Mouse (Mus musculus): ENCODE results near the gene Klrg1. TPM values are rescaled to one million over a fixed set of nuclear protein-coding genes. Genes with fewer than 3 reads are reported as not detected.

Klrg1 gene
- polyA plus RNA-seq, 1 experiment from 2014 or later, result 1.0 TPM

DNA sequence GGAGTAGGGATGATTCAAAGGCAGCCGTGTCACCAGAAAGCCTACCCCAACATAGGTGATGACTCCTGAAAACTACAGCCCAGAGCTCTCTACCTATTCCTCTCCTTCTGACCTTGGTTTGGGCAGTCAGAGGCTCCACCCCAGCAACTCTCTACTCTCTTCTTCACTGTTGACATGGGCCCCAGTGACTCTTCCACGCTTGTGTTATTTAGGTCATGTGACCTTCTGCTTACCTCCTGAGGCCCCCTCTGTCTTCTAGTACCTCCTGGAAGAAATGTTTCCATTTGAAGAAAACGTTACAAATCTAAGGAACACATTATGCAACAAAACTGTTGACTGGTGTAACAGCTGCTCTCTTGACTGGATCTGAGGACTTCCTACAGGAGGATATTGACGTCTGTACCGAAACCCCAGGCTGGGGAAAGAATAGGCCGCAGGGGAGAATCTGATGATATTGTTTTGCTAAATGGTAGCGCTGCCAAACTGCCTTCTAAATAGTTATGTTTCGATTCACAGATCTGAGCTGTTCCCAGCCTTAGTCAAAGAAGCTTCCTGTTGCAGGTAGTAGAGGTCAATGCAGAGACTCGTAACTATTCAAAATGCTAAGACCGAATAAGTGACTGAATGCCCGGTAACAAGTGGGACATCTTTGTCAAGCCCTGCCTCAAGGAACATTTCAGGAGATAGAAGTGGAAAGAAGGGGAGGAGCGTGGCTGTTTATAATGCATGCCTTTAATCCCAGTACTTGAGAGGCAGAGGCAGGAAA, 22.3 kb upstream of the Klrg1 start:
- Histone ChIP-seq H3K27ac (replicated peaks; ENCODE audit: low read depth, low read length) (no peak overlapping the region), H3K4me1 (ENCODE audit: control insufficient read depth, insufficient read depth, low read length) (peaks cover 8% of the 10 kb centered on the region; the same call in 1 of the 2 replicates), H3K9ac (replicated peaks; ENCODE audit: low read length) (no peak overlapping the region), H3K4me3 (replicated peaks; ENCODE audit: low read depth, low read length) (no peak overlapping the region), H3K27me3 (ENCODE audit: control insufficient read depth, insufficient read depth, low read length) (no peaks in the 10 kb centered on the region), H3K9me3 (ENCODE audit: control insufficient read depth, low read length) (no peaks in the 10 kb centered on the region), H3K36me3 (ENCODE audit: control insufficient read depth, insufficient read depth, low read length) (no peaks in the 10 kb centered on the region), H3K4me2 (ENCODE audit: low read length) (no peak overlapping the region)
- DNase-seq (no peak), ATAC-seq (ENCODE audit: low FRiP score, low TSS enrichment) (no peak)
- WGBS, result 83% methylated on average over 12 of the region's 12 CpGs

GRCm38 (mm10) chr6:122304355-122304754, 21.7 kb upstream of the Klrg1 start:
- no peaks in the 10 kb centered on the region for H3K27me3 ChIP-seq (ENCODE audit: control insufficient read depth, insufficient read depth, low read length)
- H3K4me3 ChIP-seq (replicated peaks; ENCODE audit: low read depth, low read length), result no peak overlapping the region
- no peak for ATAC-seq (ENCODE audit: low FRiP score, low TSS enrichment)
- no peaks in the 10 kb centered on the region for H3K36me3 ChIP-seq (ENCODE audit: control insufficient read depth, insufficient read depth, low read length)
- no peaks in the 10 kb centered on the region for H3K9me3 ChIP-seq (ENCODE audit: control insufficient read depth, low read length)
- H3K9ac ChIP-seq (replicated peaks; ENCODE audit: low read length), result no peak overlapping the region
- H3K4me2 ChIP-seq (ENCODE audit: low read length), result no peak overlapping the region
- H3K4me1 ChIP-seq (ENCODE audit: control insufficient read depth, insufficient read depth, low read length), result peaks cover 2% of the 10 kb centered on the region; the same call in 1 of the 2 replicates
- WGBS, result 35% methylated on average over 6 of the region's 6 CpGs
- H3K27ac ChIP-seq (replicated peaks; ENCODE audit: low read depth, low read length), result no peak overlapping the region
- peak; percentile 93 for DNase-seq

DNA sequence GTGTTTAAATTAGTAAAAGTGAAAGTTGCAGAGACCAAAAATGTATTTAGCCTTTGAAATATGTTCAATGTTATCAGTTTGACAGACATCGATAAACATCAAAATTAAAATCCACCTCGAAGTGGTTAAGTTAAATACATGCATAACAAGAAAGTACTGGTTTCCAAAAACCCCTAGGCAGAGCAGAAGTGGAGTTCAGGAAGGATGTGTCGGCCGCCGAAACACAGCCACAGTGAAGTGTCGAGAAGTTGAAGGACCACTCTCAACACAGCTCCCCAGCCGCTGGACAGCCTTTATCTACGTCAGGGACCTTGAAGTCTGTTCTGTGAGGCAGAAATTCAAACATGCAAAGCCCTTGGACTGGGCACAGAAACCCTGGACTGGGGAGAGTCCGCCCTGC, 20.8 kb upstream of the Klrg1 start:
- no peak overlapping the region for H3K9ac ChIP-seq (replicated peaks; ENCODE audit: low read length)
- H3K4me3 ChIP-seq (replicated peaks; ENCODE audit: low read depth, low read length), result no peak overlapping the region
- ATAC-seq (ENCODE audit: low FRiP score, low TSS enrichment), result no peak
- no peak for DNase-seq
- H3K4me2 ChIP-seq (ENCODE audit: low read length), result no peak overlapping the region
- H3K4me1 ChIP-seq (ENCODE audit: control insufficient read depth, insufficient read depth, low read length), result no peaks in the 10 kb centered on the region
- H3K36me3 ChIP-seq (ENCODE audit: control insufficient read depth, insufficient read depth, low read length), result no peaks in the 10 kb centered on the region
- WGBS, result 88% methylated on average over 9 of the region's 9 CpGs
- H3K9me3 ChIP-seq (ENCODE audit: control insufficient read depth, low read length), result no peaks in the 10 kb centered on the region
- no peak overlapping the region for H3K27ac ChIP-seq (replicated peaks; ENCODE audit: low read depth, low read length)
- no peaks in the 10 kb centered on the region for H3K27me3 ChIP-seq (ENCODE audit: control insufficient read depth, insufficient read depth, low read length)

DNA sequence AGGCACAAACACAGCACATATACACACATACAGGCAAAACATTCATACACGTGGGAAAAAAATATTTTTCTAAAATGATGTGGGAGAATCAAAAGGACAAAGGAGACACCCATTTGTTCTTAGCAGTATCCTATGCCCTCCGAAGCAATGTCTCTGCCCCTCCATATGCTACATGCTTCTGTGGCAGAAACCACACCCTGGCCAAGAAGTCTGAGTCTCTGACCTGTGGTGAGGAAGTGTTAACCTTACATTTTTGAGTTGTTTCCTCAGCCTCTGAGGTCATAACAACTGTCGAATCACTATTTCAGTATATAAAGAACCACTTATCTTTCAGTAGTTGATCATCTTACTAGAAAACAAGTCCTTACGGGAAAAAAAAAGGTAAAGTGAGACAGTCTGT, 20.0 kb upstream of the Klrg1 start:
- DNase-seq (no peak), ATAC-seq (ENCODE audit: low FRiP score, low TSS enrichment) (no peak)
- H3K9me3 ChIP-seq (ENCODE audit: control insufficient read depth, low read length), result no peaks in the 10 kb centered on the region
- no peaks in the 10 kb centered on the region for H3K27me3 ChIP-seq (ENCODE audit: control insufficient read depth, insufficient read depth, low read length)
- H3K4me2 ChIP-seq (ENCODE audit: low read length), result no peak overlapping the region
- no peak overlapping the region for H3K27ac ChIP-seq (replicated peaks; ENCODE audit: low read depth, low read length)
- H3K4me3 ChIP-seq (replicated peaks; ENCODE audit: low read depth, low read length), result no peak overlapping the region
- H3K9ac ChIP-seq (replicated peaks; ENCODE audit: low read length), result no peak overlapping the region
- no peaks in the 10 kb centered on the region for H3K36me3 ChIP-seq (ENCODE audit: control insufficient read depth, insufficient read depth, low read length)
- WGBS, result 95% methylated on average over 4 of the region's 4 CpGs
- H3K4me1 ChIP-seq (ENCODE audit: control insufficient read depth, insufficient read depth, low read length), result no peaks in the 10 kb centered on the region

DNA sequence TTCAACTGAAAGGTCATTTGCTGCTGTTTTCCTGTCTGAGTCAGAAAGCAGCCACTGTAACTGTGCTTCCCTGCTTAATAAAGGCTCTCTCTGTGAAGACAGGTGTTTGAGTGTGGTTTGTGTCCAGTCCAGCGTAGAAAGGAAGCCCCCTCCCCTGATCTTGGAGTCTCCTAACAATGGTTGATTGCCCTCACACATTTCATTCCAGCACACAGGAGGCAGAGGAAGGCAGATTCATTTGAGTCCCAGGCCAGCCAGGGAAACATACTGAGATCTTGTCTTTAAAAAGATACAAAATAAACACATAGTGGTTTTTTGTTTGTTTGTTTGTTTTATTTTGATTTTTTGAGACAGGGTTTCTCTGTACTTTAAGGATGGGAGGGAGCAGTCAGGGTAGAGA, 19.4 kb upstream of the Klrg1 start:
- Histone ChIP-seq H3K9me3 (ENCODE audit: control insufficient read depth, low read length) (no peaks in the 10 kb centered on the region), H3K4me3 (replicated peaks; ENCODE audit: low read depth, low read length) (no peak overlapping the region), H3K9ac (replicated peaks; ENCODE audit: low read length) (no peak overlapping the region), H3K4me1 (ENCODE audit: control insufficient read depth, insufficient read depth, low read length) (no peaks in the 10 kb centered on the region), H3K27me3 (ENCODE audit: control insufficient read depth, insufficient read depth, low read length) (no peaks in the 10 kb centered on the region), H3K36me3 (ENCODE audit: control insufficient read depth, insufficient read depth, low read length) (no peaks in the 10 kb centered on the region), H3K27ac (replicated peaks; ENCODE audit: low read depth, low read length) (no peak overlapping the region), H3K4me2 (ENCODE audit: low read length) (no peak overlapping the region)
- DNase-seq (no peak), ATAC-seq (ENCODE audit: low FRiP score, low TSS enrichment) (no peak)
- 62% methylated on average over 1 of the region's 1 CpGs for WGBS

DNA sequence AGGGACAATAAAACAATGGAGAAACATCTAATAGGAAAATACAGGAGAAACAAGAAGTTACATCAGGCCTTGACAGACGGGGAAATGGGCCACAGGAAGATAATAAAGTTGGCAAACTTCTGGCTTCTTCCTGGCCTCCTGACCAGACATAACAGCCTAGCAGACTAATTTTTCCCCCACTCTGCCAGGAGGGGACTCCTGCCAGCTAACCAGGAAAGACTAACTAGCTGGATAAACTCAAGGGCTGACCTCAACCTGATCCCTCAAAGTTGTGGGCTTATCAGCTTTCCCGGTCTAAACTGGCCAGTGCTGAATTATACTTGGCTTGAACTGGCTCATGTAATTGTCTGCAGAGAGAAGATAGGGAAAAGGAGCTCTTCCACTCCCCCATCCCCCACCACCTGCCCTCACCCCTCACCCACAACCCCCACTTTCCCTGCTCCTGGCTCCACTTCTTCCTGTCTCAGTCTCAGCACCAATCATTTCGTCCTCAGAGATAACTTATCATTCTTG, 17.0 kb upstream of the Klrg1 start:
- ATAC-seq (ENCODE audit: low FRiP score, low TSS enrichment), result no peak
- WGBS, result 78% methylated on average over 3 of the region's 3 CpGs

DNA sequence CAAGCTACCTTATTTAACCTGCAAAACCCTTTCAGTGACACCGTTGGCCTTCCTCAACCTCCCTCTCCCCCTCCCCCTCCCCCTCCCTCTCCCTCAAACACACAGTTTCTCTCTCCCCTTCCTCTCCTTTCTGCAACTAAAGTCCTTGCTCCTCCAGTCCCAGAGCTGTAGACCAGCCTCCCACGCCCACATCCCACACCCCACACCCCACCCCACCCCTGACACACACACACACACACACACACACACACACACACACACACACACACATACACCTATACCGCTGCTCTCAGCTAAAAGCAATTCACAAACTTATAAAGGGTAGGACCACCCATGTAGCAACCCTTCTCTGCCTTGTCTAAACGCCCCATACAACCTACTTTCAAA, 15.5 kb upstream of the Klrg1 start:
- ATAC-seq (ENCODE audit: low FRiP score, low TSS enrichment) (no peak), DNase-seq (no peak)
- Histone ChIP-seq H3K27ac (replicated peaks; ENCODE audit: low read depth, low read length) (peak overlapping the region; percentile 85; the same call in 1 of the 2 replicates), H3K36me3 (ENCODE audit: control insufficient read depth, insufficient read depth, low read length) (no peaks in the 10 kb centered on the region), H3K9me3 (ENCODE audit: control insufficient read depth, low read length) (no peaks in the 10 kb centered on the region), H3K9ac (replicated peaks; ENCODE audit: low read length) (peak overlapping the region; percentile 62; the same call in 1 of the 2 replicates), H3K4me3 (replicated peaks; ENCODE audit: low read depth, low read length) (no peak overlapping the region), H3K4me1 (ENCODE audit: control insufficient read depth, insufficient read depth, low read length) (peaks cover 8% of the 10 kb centered on the region; the same call in 1 of the 2 replicates), H3K4me2 (ENCODE audit: low read length) (peak overlapping the region; percentile 56), H3K27me3 (ENCODE audit: control insufficient read depth, insufficient read depth, low read length) (no peaks in the 10 kb centered on the region)
- WGBS, result 48% methylated on average over 4 of the region's 4 CpGs

More for the DNA sequence above, 17.0 kb upstream of the Klrg1 start:
- Histone ChIP-seq H3K4me1 (ENCODE audit: control insufficient read depth, insufficient read depth, low read length) (peaks cover 8% of the 10 kb centered on the region; the same call in 1 of the 2 replicates), H3K9ac (replicated peaks; ENCODE audit: low read length) (no peak overlapping the region), H3K4me3 (replicated peaks; ENCODE audit: low read depth, low read length) (no peak overlapping the region), H3K27me3 (ENCODE audit: control insufficient read depth, insufficient read depth, low read length) (no peaks in the 10 kb centered on the region), H3K27ac (replicated peaks; ENCODE audit: low read depth, low read length) (no peak overlapping the region), H3K9me3 (ENCODE audit: control insufficient read depth, low read length) (no peaks in the 10 kb centered on the region), H3K4me2 (ENCODE audit: low read length) (no peak overlapping the region), H3K36me3 (ENCODE audit: control insufficient read depth, insufficient read depth, low read length) (no peaks in the 10 kb centered on the region)
- no peak for DNase-seq

GRCm38 (mm10) chr6:122297279-122298222, 14.9 kb upstream of the Klrg1 start:
- Histone ChIP-seq H3K27me3 (ENCODE audit: control insufficient read depth, insufficient read depth, low read length) (no peaks in the 10 kb centered on the region), H3K4me1 (ENCODE audit: control insufficient read depth, insufficient read depth, low read length) (peaks cover 8% of the 10 kb centered on the region; the same call in 1 of the 2 replicates), H3K9ac (replicated peaks; ENCODE audit: low read length) (peak overlapping the region; percentile 62), H3K9me3 (ENCODE audit: control insufficient read depth, low read length) (no peaks in the 10 kb centered on the region), H3K4me2 (ENCODE audit: low read length) (peak overlapping the region; percentile 56), H3K27ac (replicated peaks; ENCODE audit: low read depth, low read length) (peak overlapping the region; percentile 85), H3K4me3 (replicated peaks; ENCODE audit: low read depth, low read length) (peak overlapping the region; percentile 43), H3K36me3 (ENCODE audit: control insufficient read depth, insufficient read depth, low read length) (no peaks in the 10 kb centered on the region)
- peak; percentile 82 for DNase-seq
- WGBS, result 5% methylated on average over 25 of the region's 25 CpGs
- peak; percentile 85 for ATAC-seq (ENCODE audit: low FRiP score, low TSS enrichment)
